Comparison of ENCODE assay signal across 16 mouse cellular contexts in genomic region chr13:54937885-54938284, GRCm38 (mm10). TPM values are rescaled to one million over a fixed set of nuclear protein-coding genes. Genes with fewer than 3 reads are reported as not detected.
DNase-seq lines count a peak whose midpoint lies in the region; ATAC-seq and TF ChIP-seq lines count a peak whose summit lies in the region.
"Had no signal": no experiment of that assay in that cellular context is flagged by ENCODE, and none has a peak within 500 bp of the region (broad histone marks: within the 10 kb centered on the region; RNA-seq: fewer than 3 reads in every experiment).

No protein-coding gene starts in this region.

- no peak overlapping the region for H3K4me2 ChIP-seq in heart, embryonic 15.5 days
- no peak overlapping the region for H3K4me2 ChIP-seq in lung, embryonic 16.5 days (ENCODE audit: low read depth, low read length)
- no peak overlapping the region for H3K4me2 ChIP-seq in stomach, postnatal 0 days (replicated peaks; ENCODE audit: low read depth)
- H3K4me2 ChIP-seq: embryonic facial prominence, embryonic 13.5 days; heart, embryonic 11.5 days; hindbrain, embryonic 15.5 days; limb, embryonic 12.5 days had no signal

- peaks cover 4% of the 10 kb centered on the region for H3K4me1 ChIP-seq in heart, embryonic 15.5 days (replicated peaks)
- peaks cover 3% of the 10 kb centered on the region; the same call in 1 of the 2 replicates for H3K4me1 ChIP-seq in lung, embryonic 16.5 days (replicated peaks; ENCODE audit: control insufficient read depth, insufficient read depth, low read length)
- H3K4me1 ChIP-seq in stomach, postnatal 0 days (replicated peaks; ENCODE audit: control insufficient read depth, insufficient read depth), result no peaks in the 10 kb centered on the region
- H3K4me1 ChIP-seq: embryonic facial prominence, embryonic 13.5 days; limb, embryonic 12.5 days had no signal

- WGBS in heart, embryonic 15.5 days, result 15% methylated on average over 11 of the region's 11 CpGs
- WGBS in lung, embryonic 16.5 days, result 22% methylated on average over 11 of the region's 11 CpGs
- WGBS in stomach, postnatal 0 days, result 38% methylated on average over 11 of the region's 11 CpGs

- H3K36me3 ChIP-seq in heart, embryonic 15.5 days, result no peaks in the 10 kb centered on the region
- H3K36me3 ChIP-seq in lung, embryonic 16.5 days (ENCODE audit: control insufficient read depth, insufficient read depth, low read length), result no peaks in the 10 kb centered on the region
- H3K36me3 ChIP-seq in stomach, postnatal 0 days (ENCODE audit: control insufficient read depth, insufficient read depth, low read length), result no peaks in the 10 kb centered on the region
- H3K36me3 ChIP-seq: embryonic facial prominence, embryonic 13.5 days; hindbrain, embryonic 15.5 days; limb, embryonic 12.5 days had no signal

- TF ChIP-seq EP300 in stomach, postnatal 0 days (optimal IDR thresholded peaks at IDR 0.05), result no peak

- H3K9me3 ChIP-seq in heart, embryonic 15.5 days (replicated peaks), result no peaks in the 10 kb centered on the region
- no peaks in the 10 kb centered on the region for H3K9me3 ChIP-seq in lung, embryonic 16.5 days (ENCODE audit: control insufficient read depth, low read length)
- no peaks in the 10 kb centered on the region for H3K9me3 ChIP-seq in stomach, postnatal 0 days (ENCODE audit: control insufficient read depth, low read length)
- H3K9me3 ChIP-seq: embryonic facial prominence, embryonic 13.5 days; hindbrain, embryonic 15.5 days; limb, embryonic 12.5 days had no signal

- H3K27me3 ChIP-seq in heart, embryonic 15.5 days, result peaks cover 52% of the 10 kb centered on the region
- no peaks in the 10 kb centered on the region; the same call in 1 of the 2 replicates for H3K27me3 ChIP-seq in lung, embryonic 16.5 days (ENCODE audit: control insufficient read depth, insufficient read depth, low read depth, low read length)
- no peaks in the 10 kb centered on the region for H3K27me3 ChIP-seq in stomach, postnatal 0 days (ENCODE audit: control insufficient read depth, insufficient read depth, low read length)
- H3K27me3 ChIP-seq: hindbrain, embryonic 15.5 days had no signal

- H3K9ac ChIP-seq in heart, embryonic 15.5 days, result no peak overlapping the region
- no peak overlapping the region for H3K9ac ChIP-seq in lung, embryonic 16.5 days (ENCODE audit: low read length)
- H3K9ac ChIP-seq in stomach, postnatal 0 days (ENCODE audit: low read length), result no peak overlapping the region
- H3K9ac ChIP-seq: embryonic facial prominence, embryonic 13.5 days; hindbrain, embryonic 15.5 days; limb, embryonic 12.5 days had no signal

- H3K4me3 ChIP-seq in heart, embryonic 15.5 days, result no peak overlapping the region
- H3K4me3 ChIP-seq in lung, embryonic 16.5 days (ENCODE audit: low read length), result no peak overlapping the region
- H3K4me3 ChIP-seq in stomach, postnatal 0 days (ENCODE audit: low read depth, low read length), result no peak overlapping the region
- H3K4me3 ChIP-seq: embryonic facial prominence, embryonic 13.5 days; hindbrain, embryonic 15.5 days; limb, embryonic 12.5 days had no signal

- intact Hi-C loops in heart, postnatal 14 days (cut with DNase I), result no loop called here

- no peak for TF ChIP-seq CTCF in stomach, postnatal 0 days (IDR thresholded peaks at IDR 0.05; ENCODE audit: low read depth)

- ATAC-seq in heart, embryonic 15.5 days (replicated peaks; ENCODE audit: insufficient number of reproducible peaks, insufficient read depth, low FRiP score, low read depth), result peak; percentile 30; the same call in 1 of the 2 replicates
- ATAC-seq in lung, embryonic 16.5 days (ENCODE audit: low read depth), result peak; percentile 62; the same call in 1 of the 2 replicates
- ATAC-seq in stomach, postnatal 0 days (ENCODE audit: low FRiP score, low TSS enrichment), result no peak

- H3K27ac ChIP-seq in heart, embryonic 15.5 days, result no peak overlapping the region
- no peak overlapping the region for H3K27ac ChIP-seq in lung, embryonic 16.5 days (ENCODE audit: low read length)
- H3K27ac ChIP-seq in stomach, postnatal 0 days (replicated peaks), result no peak overlapping the region
- H3K27ac ChIP-seq: embryonic facial prominence, embryonic 13.5 days; hindbrain, embryonic 15.5 days; limb, embryonic 12.5 days; macrophage had no signal

- no peak for DNase-seq in heart, postnatal 14 days
- DNase-seq in lung, postnatal 25 days (ENCODE audit: low spot score), result no peak
- DNase-seq in left cerebral cortex, adult 8-10 months (ENCODE audit: low spot score in 2 of 2), result peak; percentile 47 to 86
- peak; percentile 78 to 87 for DNase-seq in right cerebral cortex, postnatal 36 days (ENCODE audit: low spot score in 2 of 2)
- no peak for DNase-seq in stomach, postnatal 0 days (ENCODE audit: low spot score)
- no peak for DNase-seq in kidney, postnatal 4 days
- DNase-seq: adrenal gland, adult 8-10 months; spleen, adult 18-20 months had no signal

RNA-seq across cellular contexts. Expression of gene Unc5a, which starts 11.3 kb away (rescaled TPM):
- polyA plus RNA-seq in heart, embryonic 15.5 days (2015; fragmentation: Nextera tagmentation; extraction: Ambion mirVana), result 1.3 and 2.8 TPM in 2 replicates
- under 1 TPM; 0.60 to 0.63 TPM for total RNA-seq in heart, postnatal 14 days (2021)
- 4.3 TPM in 2 replicates for polyA plus RNA-seq in lung, embryonic 16.5 days (2015; fragmentation: Nextera tagmentation; extraction: Ambion mirVana)
- 10 to 100 TPM; 86.2 to 95.5 (median 94.0) TPM for total RNA-seq in left cerebral cortex, adult 8-10 months (2022)
- 0.89 and 1.4 TPM in 2 replicates for polyA plus RNA-seq in stomach, postnatal 0 days (2015; fragmentation: Nextera tagmentation; extraction: Ambion mirVana)
- total RNA-seq: neutrophil, adult 5-6 weeks had no signal

Comparison
In these comparisons a context has a peak if more than half of its experiments do, and no peak if none do; other contexts are left out.
1. DNase-seq: peak in left cerebral cortex, adult 8-10 months (2 of 2) and right cerebral cortex, postnatal 36 days (2 of 2); none in heart, postnatal 14 days (0 of 2), lung, postnatal 25 days (single experiment), stomach, postnatal 0 days (single experiment) and kidney, postnatal 4 days (0 of 2).